Mouse (Mus musculus): ENCODE data around the gene Apom. TPM values are rescaled to one million over a fixed set of nuclear protein-coding genes. Genes with fewer than 3 reads are reported as not detected.

Gene Apom
- polyA plus RNA-seq, 1 experiment from 2014 or later = 18.3 TPM

DNA sequence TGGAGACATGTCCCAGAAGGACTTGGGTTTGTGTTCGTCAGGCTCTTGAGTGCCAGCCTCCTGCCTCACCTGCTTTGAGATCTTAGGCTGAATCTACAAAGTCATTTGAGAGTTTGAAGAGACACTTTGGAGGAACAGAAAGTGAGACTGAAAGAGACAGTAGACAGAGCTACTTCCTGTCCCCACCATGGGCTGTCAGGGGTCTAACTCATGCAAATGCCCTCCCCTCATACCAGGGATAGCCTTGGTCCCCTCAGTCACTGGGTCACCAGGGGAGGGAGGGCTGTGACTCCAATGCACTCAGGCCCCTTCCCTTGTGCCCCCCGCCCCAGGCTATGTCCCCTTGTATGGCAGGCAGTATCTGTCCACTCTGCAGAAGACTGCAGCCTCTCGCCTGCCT, 41.5 kb upstream of the Apom start:
- Histone ChIP-seq H3K9me3 (ENCODE audit: control insufficient read depth) (no peaks in the 10 kb centered on the region), H3K4me1 (replicated peaks; ENCODE audit: control insufficient read depth, insufficient read depth, low read length) (no peaks in the 10 kb centered on the region), H3K9ac (ENCODE audit: low read depth, low read length) (no peak overlapping the region), H3K4me3 (ENCODE audit: low read depth, low read length) (no peak overlapping the region), H3K36me3 (ENCODE audit: control insufficient read depth, insufficient read depth) (no peaks in the 10 kb centered on the region), H3K4me2 (replicated peaks; ENCODE audit: low read depth) (no peak overlapping the region), H3K27ac (ENCODE audit: low read depth, low read length) (peak overlapping the region; percentile 50), H3K27me3 (replicated peaks; ENCODE audit: control insufficient read depth, insufficient read depth, low read length) (no peaks in the 10 kb centered on the region)
- 76% methylated on average over 3 of the region's 3 CpGs for WGBS
- no peak for ATAC-seq
- no peak for TF ChIP-seq CTCF (IDR thresholded peaks at IDR 0.05; ENCODE audit: low read depth)

DNA sequence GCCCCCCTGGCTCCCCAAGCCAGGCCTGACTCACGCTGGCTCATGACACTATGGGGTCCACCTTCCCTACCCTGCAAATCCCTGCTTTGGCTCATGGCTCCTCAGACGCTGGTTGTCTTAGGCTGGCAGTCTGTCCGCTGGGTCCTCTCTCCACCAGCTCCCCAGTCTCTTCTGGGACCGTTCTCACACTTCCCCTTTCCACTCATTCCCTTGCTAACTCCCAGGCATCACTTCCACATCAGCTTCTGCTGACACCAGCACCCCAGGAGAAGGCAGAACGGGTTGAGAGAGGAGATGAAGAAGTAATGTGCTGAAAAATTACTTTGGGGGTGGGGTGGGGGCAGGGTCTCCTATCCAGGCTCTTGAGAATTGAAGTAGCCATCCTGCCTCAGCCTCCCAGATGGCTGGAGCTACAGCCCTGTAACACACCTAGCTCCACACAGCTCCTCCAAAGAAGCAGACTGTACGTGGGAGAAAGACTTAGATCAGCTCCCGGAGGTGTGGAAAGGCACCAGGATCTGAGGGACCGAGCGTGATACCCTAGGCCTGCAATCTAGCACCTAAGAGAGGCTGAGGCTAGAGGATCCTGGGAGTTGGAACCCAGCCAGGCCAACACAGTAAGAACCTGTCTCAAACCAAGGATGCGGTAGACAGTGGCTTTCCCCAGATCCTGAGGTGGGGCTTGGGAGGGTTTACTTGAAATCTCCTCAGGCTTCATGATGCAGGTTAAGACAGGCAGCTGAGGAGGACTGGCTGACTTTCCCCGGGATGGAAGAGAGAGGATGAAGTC, 40.8 kb upstream of the Apom start:
- no peak for TF ChIP-seq CTCF (IDR thresholded peaks at IDR 0.05; ENCODE audit: low read depth)
- peak overlapping the region; percentile 50; the same call in 1 of the 2 replicates for H3K27ac ChIP-seq (ENCODE audit: low read depth, low read length)
- H3K36me3 ChIP-seq (ENCODE audit: control insufficient read depth, insufficient read depth) = no peaks in the 10 kb centered on the region
- H3K27me3 ChIP-seq (replicated peaks; ENCODE audit: control insufficient read depth, insufficient read depth, low read length) = no peaks in the 10 kb centered on the region
- H3K9ac ChIP-seq (ENCODE audit: low read depth, low read length) = no peak overlapping the region
- WGBS = 68% methylated on average over 11 of the region's 11 CpGs
- ATAC-seq = no peak
- no peaks in the 10 kb centered on the region for H3K9me3 ChIP-seq (ENCODE audit: control insufficient read depth)
- H3K4me3 ChIP-seq (ENCODE audit: low read depth, low read length) = no peak overlapping the region
- H3K4me2 ChIP-seq (replicated peaks; ENCODE audit: low read depth) = no peak overlapping the region
- H3K4me1 ChIP-seq (replicated peaks; ENCODE audit: control insufficient read depth, insufficient read depth, low read length) = no peaks in the 10 kb centered on the region

DNA sequence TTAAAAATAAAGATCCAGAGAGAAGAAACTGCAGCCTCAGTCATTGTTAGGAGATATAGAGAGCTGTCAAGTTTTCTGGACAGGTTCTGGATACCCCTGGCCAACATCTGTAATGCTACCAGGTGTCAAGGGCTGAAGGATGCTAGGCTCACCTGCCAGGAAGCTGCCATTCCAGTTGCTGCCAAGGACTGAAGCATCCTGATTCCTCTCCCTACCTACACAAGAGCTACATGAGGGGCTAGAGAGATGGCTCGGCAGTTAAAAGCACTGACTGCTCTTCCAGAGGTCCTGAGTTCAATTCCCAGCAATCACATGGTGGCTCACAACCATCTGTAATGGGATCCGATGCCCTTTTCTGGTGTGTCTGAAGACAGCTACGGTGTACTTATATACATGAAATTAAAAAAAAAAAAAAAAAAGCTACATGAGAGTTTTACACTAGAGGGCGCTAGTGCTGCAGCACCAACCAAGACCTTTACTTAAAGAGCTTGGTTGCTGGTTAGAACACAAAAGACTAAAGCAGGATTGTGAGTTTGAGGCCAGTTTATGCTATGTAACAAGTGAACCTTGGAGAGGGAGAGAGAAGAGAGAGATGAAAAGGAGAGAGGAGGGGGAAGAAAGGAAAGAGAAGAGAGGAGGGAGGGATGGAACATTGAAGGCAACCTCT, 36.8 kb upstream of the Apom start:
- Histone ChIP-seq H3K9ac (ENCODE audit: low read depth, low read length) (no peak overlapping the region), H3K27ac (ENCODE audit: low read depth, low read length) (no peak overlapping the region), H3K4me2 (replicated peaks; ENCODE audit: low read depth) (no peak overlapping the region), H3K4me3 (ENCODE audit: low read depth, low read length) (no peak overlapping the region), H3K36me3 (ENCODE audit: control insufficient read depth, insufficient read depth) (no peaks in the 10 kb centered on the region), H3K27me3 (replicated peaks; ENCODE audit: control insufficient read depth, insufficient read depth, low read length) (no peaks in the 10 kb centered on the region), H3K4me1 (replicated peaks; ENCODE audit: control insufficient read depth, insufficient read depth, low read length) (0 out of 2 replicates have a peak, but pooled peaks cover under 1% of the 10 kb centered on the region), H3K9me3 (ENCODE audit: control insufficient read depth) (no peaks in the 10 kb centered on the region)
- TF ChIP-seq CTCF (IDR thresholded peaks at IDR 0.05; ENCODE audit: low read depth) = peak; percentile 85
- WGBS = 14% methylated on average over 4 of the region's 4 CpGs
- ATAC-seq = no peak

DNA sequence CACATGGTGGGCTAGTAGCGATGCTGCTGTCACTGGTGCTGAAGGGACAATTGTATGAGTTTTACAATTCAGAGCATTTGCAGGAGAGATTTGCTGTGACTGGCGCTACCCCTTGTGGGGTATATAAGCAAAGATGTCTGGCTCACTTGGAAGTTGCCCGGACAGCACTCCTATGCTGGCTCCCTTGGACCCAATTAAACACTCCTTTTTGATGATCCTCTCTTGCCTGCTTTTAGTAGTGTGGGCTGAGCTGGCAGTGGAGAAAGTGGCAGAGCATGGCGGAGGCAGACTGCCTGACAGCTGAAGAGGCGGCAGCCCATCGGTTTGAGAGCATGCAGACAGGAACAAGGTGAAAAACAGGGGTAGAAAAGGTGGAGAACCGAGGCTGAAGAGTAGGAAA, 35.9 kb upstream of the Apom start:
- WGBS = 89% methylated on average over 7 of the region's 7 CpGs
- Histone ChIP-seq H3K27ac (ENCODE audit: low read depth, low read length) (no peak overlapping the region), H3K4me1 (replicated peaks; ENCODE audit: control insufficient read depth, insufficient read depth, low read length) (peaks cover 4% of the 10 kb centered on the region; the same call in 1 of the 2 replicates), H3K4me3 (ENCODE audit: low read depth, low read length) (no peak overlapping the region), H3K9ac (ENCODE audit: low read depth, low read length) (no peak overlapping the region), H3K27me3 (replicated peaks; ENCODE audit: control insufficient read depth, insufficient read depth, low read length) (no peaks in the 10 kb centered on the region), H3K36me3 (ENCODE audit: control insufficient read depth, insufficient read depth) (no peaks in the 10 kb centered on the region), H3K4me2 (replicated peaks; ENCODE audit: low read depth) (no peak overlapping the region), H3K9me3 (ENCODE audit: control insufficient read depth) (no peaks in the 10 kb centered on the region)
- no peak for TF ChIP-seq CTCF (IDR thresholded peaks at IDR 0.05; ENCODE audit: low read depth)
- ATAC-seq = no peak

DNA sequence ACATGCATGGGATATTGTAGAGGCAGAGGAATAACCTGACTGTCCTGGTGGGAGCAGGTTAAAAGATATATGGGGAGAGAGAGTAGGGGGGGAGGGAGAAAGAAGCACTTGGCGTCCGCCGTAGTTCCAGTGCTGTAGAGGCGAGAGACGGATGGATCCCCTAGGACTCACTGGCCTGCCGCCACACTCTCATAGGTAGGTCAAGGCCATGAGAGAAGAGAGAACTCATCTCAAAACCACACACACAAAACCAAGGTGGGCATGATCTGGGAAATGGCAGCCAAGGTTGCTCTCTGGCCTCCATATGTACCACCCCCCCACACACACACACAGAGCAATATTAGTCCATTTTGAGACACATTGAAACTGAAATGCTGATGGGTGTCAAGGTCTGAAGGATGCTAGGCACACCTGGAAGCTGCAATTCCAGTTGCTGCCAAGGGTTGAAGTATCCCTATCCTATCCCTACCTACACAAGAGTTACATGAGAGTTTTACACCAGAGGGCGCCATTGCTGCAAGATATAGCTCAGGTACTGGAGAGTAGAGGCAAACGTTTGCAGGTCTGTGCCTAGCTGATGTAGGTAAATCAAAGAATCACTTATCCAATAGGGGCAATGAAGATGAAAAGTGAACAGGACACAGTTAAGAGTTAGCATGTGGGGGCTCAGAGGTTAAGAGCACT, 34.6 kb upstream of the Apom start:
- Histone ChIP-seq H3K27me3 (replicated peaks; ENCODE audit: control insufficient read depth, insufficient read depth, low read length) (no peaks in the 10 kb centered on the region), H3K36me3 (ENCODE audit: control insufficient read depth, insufficient read depth) (peaks cover 8% of the 10 kb centered on the region), H3K27ac (ENCODE audit: low read depth, low read length) (no peak overlapping the region), H3K9me3 (ENCODE audit: control insufficient read depth) (no peaks in the 10 kb centered on the region), H3K4me3 (ENCODE audit: low read depth, low read length) (no peak overlapping the region), H3K4me1 (replicated peaks; ENCODE audit: control insufficient read depth, insufficient read depth, low read length) (peaks cover 4% of the 10 kb centered on the region; the same call in 1 of the 2 replicates), H3K4me2 (replicated peaks; ENCODE audit: low read depth) (peak overlapping the region; percentile 55; the same call in 1 of the 2 replicates), H3K9ac (ENCODE audit: low read depth, low read length) (no peak overlapping the region)
- 0 out of 2 replicates have a peak, but pooled peaks have one; percentile 10 for ATAC-seq
- WGBS = 73% methylated on average over 8 of the region's 8 CpGs
- TF ChIP-seq CTCF (IDR thresholded peaks at IDR 0.05; ENCODE audit: low read depth) = peak; percentile 88

All from intestine, postnatal 0 days (tissue).